Comparison of ENCODE assay signal across 29 mouse cellular contexts in the genomic region with DNA sequence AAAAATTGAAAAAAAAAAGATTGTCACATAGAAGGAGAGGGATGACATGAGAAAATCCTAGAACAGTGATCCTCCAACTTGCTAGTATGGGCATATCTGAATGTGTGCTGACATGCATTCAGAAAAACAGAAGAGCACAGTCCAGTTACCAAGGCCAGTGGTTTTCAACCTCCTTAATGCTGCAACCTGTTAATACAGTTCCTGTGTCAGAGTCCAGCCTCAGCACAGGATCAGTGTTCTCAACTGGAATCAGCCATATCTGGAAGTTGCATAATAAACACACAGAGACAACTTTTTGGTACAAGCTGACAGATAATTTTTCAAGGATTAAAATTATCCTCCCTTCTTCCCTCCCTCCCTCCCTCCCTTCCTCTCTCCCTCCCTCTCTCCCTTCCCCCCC.
"Had no signal": no experiment of that assay in that cellular context is flagged by ENCODE, and none has a peak within 500 bp of the region (broad histone marks: within the 10 kb centered on the region; RNA-seq: fewer than 3 reads in every experiment).

No protein-coding gene starts in this region.

- H3K27ac ChIP-seq: embryonic facial prominence, embryonic 10.5 days; embryonic facial prominence, embryonic 12.5 days; embryonic facial prominence, embryonic 13.5 days; embryonic facial prominence, embryonic 15.5 days; forebrain, embryonic 10.5 days; forebrain, embryonic 12.5 days; forebrain, embryonic 13.5 days; forebrain, embryonic 15.5 days; gastrocnemius, adult 2 months; heart, adult 2 months had no signal

- H3K36me3 ChIP-seq: embryonic facial prominence, embryonic 10.5 days; embryonic facial prominence, embryonic 12.5 days; embryonic facial prominence, embryonic 13.5 days; embryonic facial prominence, embryonic 15.5 days; forebrain, embryonic 10.5 days; forebrain, embryonic 12.5 days; forebrain, embryonic 15.5 days had no signal

- H3K4me2 ChIP-seq: embryonic facial prominence, embryonic 12.5 days; embryonic facial prominence, embryonic 13.5 days; embryonic facial prominence, embryonic 15.5 days; forebrain, embryonic 12.5 days; forebrain, embryonic 13.5 days; forebrain, embryonic 15.5 days had no signal

- H3K27me3 ChIP-seq: embryonic facial prominence, embryonic 12.5 days; embryonic facial prominence, embryonic 13.5 days; embryonic facial prominence, embryonic 15.5 days; forebrain, embryonic 12.5 days; forebrain, embryonic 13.5 days; forebrain, embryonic 15.5 days had no signal

- H3K9me3 ChIP-seq: embryonic facial prominence, embryonic 10.5 days; embryonic facial prominence, embryonic 12.5 days; embryonic facial prominence, embryonic 13.5 days; embryonic facial prominence, embryonic 15.5 days; forebrain, embryonic 10.5 days; forebrain, embryonic 12.5 days; forebrain, embryonic 13.5 days; forebrain, embryonic 15.5 days had no signal

- H3K4me1 ChIP-seq: embryonic facial prominence, embryonic 10.5 days; embryonic facial prominence, embryonic 12.5 days; embryonic facial prominence, embryonic 13.5 days; embryonic facial prominence, embryonic 15.5 days; forebrain, embryonic 10.5 days; forebrain, embryonic 12.5 days; forebrain, embryonic 13.5 days; forebrain, embryonic 15.5 days had no signal

- ATAC-seq: forebrain, embryonic 13.5 days; forebrain, embryonic 14.5 days; forebrain, embryonic 15.5 days; forebrain, embryonic 16.5 days; forebrain, postnatal 0 days had no signal

- H3K9ac ChIP-seq: embryonic facial prominence, embryonic 12.5 days; embryonic facial prominence, embryonic 13.5 days; embryonic facial prominence, embryonic 15.5 days; forebrain, embryonic 12.5 days; forebrain, embryonic 13.5 days; forebrain, embryonic 15.5 days; forebrain, postnatal 0 days had no signal

- DNase-seq: cerebellum, adult 2 months; cerebellum, adult 8-10 months; cerebellum, adult 9-10 months; cerebellum, adult 9-11 months; cerebellum, postnatal 10 days; cerebellum, postnatal 14 days; cerebellum, postnatal 25 days; cerebellum, postnatal 36 days; embryo, embryonic 11 days; forebrain, postnatal 0 days; gastrocnemius, adult 2 months; gastrocnemius, postnatal 10 days; gastrocnemius, postnatal 14 days; gastrocnemius, postnatal 25 days; gastrocnemius, postnatal 36 days; heart, adult 11 months; heart, adult 18-20 months; heart, adult 2 months had no signal

- H3K4me3 ChIP-seq: embryonic facial prominence, embryonic 10.5 days; embryonic facial prominence, embryonic 12.5 days; embryonic facial prominence, embryonic 13.5 days; embryonic facial prominence, embryonic 15.5 days; erythroblast, embryonic 14.5 days; forebrain, embryonic 10.5 days; forebrain, embryonic 12.5 days; forebrain, embryonic 13.5 days; forebrain, embryonic 15.5 days; gastrocnemius, adult 2 months; heart, adult 2 months had no signal
